Mouse (Mus musculus) lung, postnatal 0 days (tissue): Measurements from ENCODE around the gene Lhfp.

ENCODE experiments used
- CTCF ChIP-seq: IDR thresholded peaks from 2 replicates; pipeline ENCODE4 v1.5.1; 2016; ENCODE audit warnings: antibody characterized with exemption, mild to moderate bottlenecking
- EP300 ChIP-seq: IDR thresholded peaks from 2 replicates; pipeline ENCODE4 v1.6.1; 2016; ENCODE audit warnings: antibody characterized with exemption, mild to moderate bottlenecking, control low read depth

- TF ChIP-seq EP300 (no peak), CTCF (no peak)
Measured at GRCm38 (mm10) chr3:53205706-53206105, 164.4 kb downstream of the Lhfp start.
